Mouse (Mus musculus) kidney, adult 2 months (tissue): Measurements from ENCODE around the gene Sema5a.

Experiments used
- CTCF ChIP-seq: fragments of 200-500 bp; conservative IDR thresholded peaks from 2 replicates; pipeline ENCODE4 v1.5.1; 2011; ENCODE audit warnings: low read depth, mild to moderate bottlenecking, control low read depth, low read length, moderate library complexity, mixed read lengths; ENCODE audit not compliant: insufficient read depth, insufficient read length
- POLR2A ChIP-seq: fragments of 200-500 bp; IDR thresholded peaks from one replicate; pipeline ENCODE4 v1.6.1; 2011; ENCODE audit warnings: low read depth, low read length, control low read depth

DNA sequence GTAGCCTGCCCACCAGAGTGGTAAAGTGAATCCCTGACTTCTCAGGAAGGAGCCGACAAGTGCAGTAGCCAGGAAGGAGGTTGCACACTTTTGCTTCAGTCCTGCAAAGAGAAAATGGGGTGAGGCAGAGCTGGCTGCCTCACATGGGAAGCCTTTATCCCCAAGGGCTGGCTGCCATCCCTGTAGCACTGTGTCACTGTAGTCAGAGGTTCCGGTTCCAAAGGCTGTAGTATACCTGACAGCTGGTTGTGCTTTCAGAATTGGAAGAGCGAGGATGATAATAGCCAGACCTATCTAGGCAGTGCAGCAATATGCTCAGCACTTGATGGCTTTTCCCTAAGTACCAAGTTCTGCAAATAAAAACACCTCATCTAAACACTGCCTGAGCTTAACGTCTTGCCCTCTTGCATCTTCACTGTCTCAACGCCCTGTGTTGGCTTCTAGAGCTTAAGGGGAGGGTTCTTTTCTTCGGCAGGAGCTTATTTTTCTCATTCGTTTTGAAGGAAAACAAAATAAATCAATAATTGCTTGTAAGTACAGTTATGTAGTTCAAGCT lies 20.3 kb downstream of the Sema5a start:
- no peak for TF ChIP-seq CTCF
- TF ChIP-seq POLR2A: no peak
